Mouse (Mus musculus): Measurements from ENCODE around the gene Hoxa6.
A peak's percentile ranks its signal among the peaks of the same experiment; 100 is the strongest.

Gene Hoxa6

GRCm38 (mm10) chr6:52179690-52180089, 28.8 kb downstream of the Hoxa6 start:
- DNase-seq (ENCODE audit: low read depth, low spot score): no peak

DNA sequence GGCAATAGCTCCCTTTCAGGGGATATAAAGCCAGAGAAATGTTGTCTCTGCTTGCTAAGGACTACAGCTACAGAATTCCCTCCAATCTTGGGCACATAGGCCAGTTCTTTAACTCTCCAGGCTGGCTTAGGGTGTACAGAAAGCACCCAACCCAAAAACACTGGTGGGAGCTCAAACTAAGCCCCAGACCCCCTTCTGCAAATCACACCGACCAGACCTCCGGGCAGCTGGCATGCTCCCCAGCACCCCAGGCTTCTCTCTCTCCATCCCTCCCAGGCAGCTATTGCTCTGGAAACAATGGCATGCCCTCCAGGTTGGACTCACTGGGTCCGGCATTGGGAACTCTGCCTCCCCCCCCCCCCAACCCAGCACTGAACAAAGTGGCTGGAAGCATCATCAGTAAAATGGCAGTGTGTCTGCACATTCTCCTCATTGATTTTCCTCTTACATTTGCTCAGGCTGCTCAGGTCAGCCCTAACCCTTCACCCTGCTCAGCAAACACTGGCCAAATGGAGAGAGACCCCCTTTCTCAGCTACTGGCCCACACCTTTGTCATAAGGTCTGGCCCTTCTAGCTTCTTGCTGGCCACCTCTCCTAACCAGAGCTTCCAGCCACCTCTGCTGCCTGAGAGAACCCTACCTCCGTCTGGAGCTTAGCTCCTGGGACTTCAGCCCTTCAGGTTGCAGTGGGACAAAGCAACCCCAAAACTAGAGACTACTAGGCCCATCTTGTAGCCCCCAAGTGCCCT, 29.4 kb downstream of the Hoxa6 start:
- no peak for DNase-seq (ENCODE audit: low read depth, low spot score)

DNA sequence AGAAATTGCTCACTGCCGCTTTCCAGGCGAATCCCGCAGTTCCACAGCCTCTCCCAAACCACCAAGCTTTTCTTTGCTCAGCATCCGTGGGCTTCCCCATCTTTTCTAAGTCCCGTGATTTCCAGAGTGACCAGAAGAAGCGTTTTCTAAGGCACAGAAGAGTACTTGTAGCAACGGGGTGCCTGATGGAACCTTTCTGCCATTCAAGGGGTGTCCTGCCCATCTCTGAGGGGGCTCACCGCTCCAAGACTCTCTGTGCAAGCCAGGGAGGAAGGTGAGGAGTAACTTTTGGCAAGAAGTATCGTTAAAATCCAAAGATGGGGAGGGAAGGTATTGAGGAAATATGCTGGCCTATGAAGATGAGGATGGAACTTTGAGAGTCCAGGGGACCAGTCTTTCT, 30.7 kb downstream of the Hoxa6 start:
- DNase-seq (ENCODE audit: low read depth, low spot score): no peak

- peak; percentile 69 for DNase-seq (ENCODE audit: low read depth, low spot score)
Observed at GRCm38 (mm10) chr6:52177061-52177735, 31.3 kb downstream of the Hoxa6 start, which contains the start of gene 5730596B20Rik. Gene 5730596B20Rik, plus strand, starts transcription at chr6:52177498.

- DNase-seq (ENCODE audit: low read depth, low spot score): no peak
Observed at GRCm38 (mm10) chr6:52176391-52176790, 32.1 kb downstream of the Hoxa6 start.

GRCm38 (mm10) chr6:52175864-52176263, 32.7 kb downstream of the Hoxa6 start:
- no peak for DNase-seq (ENCODE audit: low read depth, low spot score)

GRCm38 (mm10) chr6:52174968-52175751, 33.4 kb downstream of the Hoxa6 start:
- DNase-seq (ENCODE audit: low read depth, low spot score): peak; percentile 73

GRCm38 (mm10) chr6:52173648-52174047, 34.9 kb downstream of the Hoxa6 start:
- DNase-seq (ENCODE audit: low read depth, low spot score): no peak

DNA sequence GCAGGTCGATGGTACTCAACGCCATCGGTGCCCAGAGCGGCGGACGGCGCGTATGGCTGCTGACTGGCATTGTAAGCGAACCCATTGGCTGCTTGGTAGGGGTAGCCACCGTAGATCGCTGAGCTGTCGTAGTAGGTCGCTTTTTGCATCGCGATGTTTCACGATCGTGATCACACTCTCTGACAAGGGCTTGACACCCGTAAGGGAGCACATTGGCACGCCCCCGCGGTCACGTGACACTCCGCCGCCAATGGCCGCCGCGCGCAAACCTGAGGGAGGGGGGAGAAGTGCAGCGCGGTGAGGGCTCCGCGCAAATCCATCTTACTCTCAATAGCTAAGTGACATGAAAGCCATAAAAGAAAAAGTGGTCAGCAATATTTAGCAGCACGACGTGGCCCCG, 36.0 kb downstream of the Hoxa6 start:
- peak; percentile 98 for DNase-seq (ENCODE audit: low read depth, low spot score)

- DNase-seq (ENCODE audit: low read depth, low spot score): no peak
Observed at GRCm38 (mm10) chr6:52171938-52172337, 36.6 kb downstream of the Hoxa6 start.

DNA sequence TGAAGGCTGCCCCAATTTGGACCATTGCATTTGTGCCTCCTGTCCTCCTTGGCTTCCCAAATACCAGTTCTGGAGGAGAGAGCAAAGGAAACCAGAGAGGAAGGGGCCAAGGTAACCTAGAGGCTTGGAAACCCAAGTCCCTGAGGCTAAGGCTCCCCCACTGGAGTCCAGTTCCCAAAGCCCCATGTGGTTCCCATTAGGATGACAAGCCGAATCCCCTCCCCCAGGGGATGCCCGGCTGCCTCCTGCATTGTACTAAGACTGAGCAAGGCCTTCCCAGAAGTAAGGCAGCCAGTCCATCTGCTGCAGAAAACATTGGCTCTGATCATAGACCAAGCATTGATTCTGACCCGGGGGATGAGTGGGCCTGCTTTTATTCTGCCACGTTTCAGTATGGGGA, 37.2 kb downstream of the Hoxa6 start:
- DNase-seq (ENCODE audit: low read depth, low spot score): no peak

- no peak for DNase-seq (ENCODE audit: low read depth, low spot score)
Observed at GRCm38 (mm10) chr6:52170898-52171223, 37.7 kb downstream of the Hoxa6 start.

DNA sequence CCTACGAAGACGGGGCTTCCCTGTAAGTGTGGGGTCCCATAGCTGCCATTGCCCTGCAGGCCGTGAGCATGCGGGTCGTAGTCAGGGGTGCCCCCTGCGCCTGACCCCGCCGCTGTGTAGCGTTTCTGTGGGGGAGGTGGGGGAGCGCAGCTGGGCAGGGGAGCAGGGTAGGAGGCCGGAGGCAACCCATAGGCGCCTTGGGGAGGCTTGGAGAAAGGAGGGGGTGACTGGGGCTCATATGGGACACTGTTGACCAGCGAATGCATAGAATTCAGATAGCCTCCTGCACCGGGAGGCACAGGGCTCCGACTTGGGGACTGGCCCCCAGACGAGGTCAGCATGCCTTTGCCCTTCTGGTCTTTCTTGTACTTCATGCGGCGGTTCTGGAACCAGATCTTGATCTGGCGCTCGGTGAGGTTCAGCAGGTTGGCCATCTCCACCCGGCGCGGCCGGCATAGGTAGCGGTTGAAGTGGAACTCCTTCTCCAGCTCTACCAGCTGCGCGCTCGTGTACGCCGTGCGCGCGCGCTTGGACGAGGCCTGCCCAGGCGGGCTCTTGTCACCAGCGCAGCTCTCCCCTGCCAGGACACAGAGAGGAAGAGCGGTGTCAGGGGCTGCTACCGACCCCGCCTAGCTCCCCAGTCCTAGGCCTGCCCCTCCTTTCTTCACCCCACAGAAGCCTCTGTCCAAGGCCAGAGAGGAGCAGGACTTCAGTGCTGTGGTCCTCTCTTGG, 38.2 kb downstream of the Hoxa6 start:
- peak; percentile 60 for DNase-seq (ENCODE audit: low read depth, low spot score)

- DNase-seq (ENCODE audit: low read depth, low spot score): no peak
Observed at GRCm38 (mm10) chr6:52169499-52170165, 38.9 kb downstream of the Hoxa6 start.

GRCm38 (mm10) chr6:52168191-52169055, 40.1 kb downstream of the Hoxa6 start:
- DNase-seq (ENCODE audit: low read depth, low spot score): peak; percentile 59

- no peak for DNase-seq (ENCODE audit: low read depth, low spot score)
Observed at GRCm38 (mm10) chr6:52167736-52168161, 40.8 kb downstream of the Hoxa6 start.

DNA sequence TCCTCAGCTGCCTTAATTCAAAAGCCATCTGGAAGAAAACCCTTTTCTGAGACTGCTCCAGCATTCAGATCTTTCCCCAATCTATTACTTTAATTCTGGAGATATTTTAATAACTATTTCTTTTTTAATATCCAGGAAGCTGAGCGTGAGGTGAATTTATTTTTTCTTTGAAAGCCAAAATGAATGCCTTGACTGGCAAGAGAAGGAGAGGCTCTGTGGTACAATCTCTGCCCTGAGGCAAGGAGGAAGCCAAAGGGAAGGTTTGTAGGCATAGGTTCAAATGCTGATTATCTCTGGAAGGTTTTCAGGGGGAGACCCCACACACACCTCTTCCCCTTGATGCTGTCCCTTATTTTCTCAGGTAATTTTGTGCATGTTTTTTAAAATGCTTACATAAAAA, 41.3 kb downstream of the Hoxa6 start:
- DNase-seq (ENCODE audit: low read depth, low spot score): no peak

- DNase-seq (ENCODE audit: low read depth, low spot score): no peak
Observed at GRCm38 (mm10) chr6:52166431-52167077, 42.0 kb downstream of the Hoxa6 start.

GRCm38 (mm10) chr6:52165441-52166370, 42.8 kb downstream of the Hoxa6 start:
- peak; percentile 49 for DNase-seq (ENCODE audit: low read depth, low spot score)

Measured in ZHBTc4 (cell line).